Mouse (Mus musculus) G1E (cell line): ENCODE results near the gene Dennd2a. TPM values are rescaled to one million over a fixed set of nuclear protein-coding genes. Genes with fewer than 3 reads are reported as not detected.

Experiments used
- ATAC-seq: 2 replicates; pipeline ENCODE4 v1.8.0; 2016; ENCODE audit warnings: mild to moderate bottlenecking; ENCODE audit not compliant: insufficient number of reproducible peaks, poor library complexity, low FRiP score, severe bottlenecking; ENCODE audit errors: extremely low read depth
- DNase-seq: peaks from one replicate; pipeline ENCODE4 v3.0.0; 2012; ENCODE audit warnings: low spot score
- H3K27me3 ChIP-seq: 2 replicates; pipeline ENCODE4 v1.6.1; 2012; ENCODE audit warnings: mild to moderate bottlenecking, low read length, inconsistent platforms; ENCODE audit not compliant: insufficient read depth
- H3K36me3 ChIP-seq: replicated peaks from 2 replicates; pipeline ENCODE3; 2012; ENCODE audit warnings: mild to moderate bottlenecking, inconsistent platforms
- H3K4me1 ChIP-seq: 2 replicates; pipeline ENCODE4 v1.6.1; 2012; ENCODE audit warnings: low read depth, low read length, inconsistent platforms, mixed read lengths; ENCODE audit not compliant: insufficient read depth
- H3K4me3 ChIP-seq: 2 replicates; pipeline ENCODE4 v1.5.1; 2012; ENCODE audit warnings: low read depth, mild to moderate bottlenecking, inconsistent platforms, low read length, moderate library complexity, mixed read lengths
- H3K9me3 ChIP-seq: replicated peaks from 2 replicates; pipeline ENCODE4 v1.6.1; 2012; ENCODE audit warnings: inconsistent platforms
- CTCF ChIP-seq: IDR thresholded peaks from 2 replicates; pipeline ENCODE4 v1.5.1; 2012; ENCODE audit warnings: low read depth, low read length, inconsistent platforms, mixed read lengths
- GATA1 ChIP-seq: IDR thresholded peaks from 2 replicates; pipeline ENCODE4 v1.6.1; 2012; ENCODE audit warnings: borderline replicate concordance, low read length, inconsistent platforms, mixed read lengths
- GATA2 ChIP-seq: IDR thresholded peaks from 2 replicates; pipeline ENCODE4 v1.6.1; 2012; ENCODE audit warnings: low read depth, low read length, inconsistent platforms, borderline replicate concordance
- POLR2AphosphoS5 ChIP-seq: IDR thresholded peaks from 2 replicates; pipeline ENCODE4 v1.6.1; 2012; ENCODE audit warnings: low read depth, low read length, inconsistent platforms; ENCODE audit not compliant: insufficient replicate concordance
- TAL1 ChIP-seq: conservative IDR thresholded peaks from 2 replicates; pipeline ENCODE4 v1.6.1; 2012; ENCODE audit warnings: low read depth, low read length, inconsistent platforms, mixed read lengths
- polyA plus RNA-seq: library from polyadenylated mRNA; stranded (reverse); fragments of >175 nt; gene quantifications from 2 replicates; pipeline ENCODE4 v1.2.3, GENCODE M21; 2012
- total RNA-seq, 2 experiments: library from RNA; stranded (forward) in 1 of 2; stranded (reverse) in 1 of 2; fragments of 200-1000 nt in 1 of 2; fragments of >200 nt in 1 of 2; fragmentation: Nextera tagmentation in 1 of 2; gene quantifications; 2 replicates each; pipeline ENCODE4 v1.2.3; 2014 to 2017

Dennd2a gene
- total and polyA plus RNA-seq, 3 experiments = 0.38 TPM; not detected in 2

GRCm38 (mm10) chr6:39429007-39429788, 128.5 kb downstream of the Dennd2a start:
- ATAC-seq (no peak), DNase-seq (no peak)
- TF ChIP-seq GATA1 (no peak), POLR2AphosphoS5 (no peak), GATA2 (no peak), TAL1 (no peak; the same call in 1 of the 2 replicates), CTCF (no peak)
- Histone ChIP-seq H3K4me3 (no peak overlapping the region), H3K9me3 (no peaks in the 10 kb centered on the region), H3K4me1 (peaks cover 20% of the 10 kb centered on the region), H3K27me3 (0 out of 2 replicates have a peak, but pooled peaks cover 2% of the 10 kb centered on the region), H3K36me3 (no peaks in the 10 kb centered on the region)

- TF ChIP-seq POLR2AphosphoS5 (no peak), GATA2 (no peak), GATA1 (no peak), TAL1 (no peak), CTCF (no peak)
- Histone ChIP-seq H3K36me3 (no peaks in the 10 kb centered on the region), H3K4me1 (peaks cover 36% of the 10 kb centered on the region), H3K4me3 (no peak overlapping the region), H3K27me3 (0 out of 2 replicates have a peak, but pooled peaks cover 2% of the 10 kb centered on the region), H3K9me3 (no peaks in the 10 kb centered on the region)
- no peak for DNase-seq
- ATAC-seq = no peak
These were observed 130.2 kb downstream of the Dennd2a start for GRCm38 (mm10) chr6:39427276-39428003.

- Histone ChIP-seq H3K4me3 (no peak overlapping the region), H3K9me3 (no peaks in the 10 kb centered on the region), H3K27me3 (no peaks in the 10 kb centered on the region), H3K4me1 (peaks cover 40% of the 10 kb centered on the region), H3K36me3 (no peaks in the 10 kb centered on the region)
- DNase-seq (no peak), ATAC-seq (no peak)
- TF ChIP-seq GATA1 (no peak), POLR2AphosphoS5 (no peak), CTCF (no peak), GATA2 (no peak), TAL1 (no peak)
These were observed 130.9 kb downstream of the Dennd2a start for GRCm38 (mm10) chr6:39426725-39427124.

- TF ChIP-seq GATA2 = no peak
- ATAC-seq = no peak
- H3K36me3 ChIP-seq = no peaks in the 10 kb centered on the region
- H3K9me3 ChIP-seq = no peaks in the 10 kb centered on the region
- no peak overlapping the region for H3K4me3 ChIP-seq
- peaks cover 43% of the 10 kb centered on the region for H3K4me1 ChIP-seq
- no peak for DNase-seq
- no peaks in the 10 kb centered on the region for H3K27me3 ChIP-seq
These were observed 132.5 kb downstream of the Dennd2a start for GRCm38 (mm10) chr6:39425181-39425580.

GRCm38 (mm10) chr6:39423686-39424085, 134.0 kb downstream of the Dennd2a start:
- TF ChIP-seq GATA2 (no peak), POLR2AphosphoS5 (no peak), TAL1 (no peak; the same call in 1 of the 2 replicates), CTCF (no peak), GATA1 (no peak)
- Histone ChIP-seq H3K27me3 (no peaks in the 10 kb centered on the region), H3K4me3 (no peak overlapping the region), H3K36me3 (no peaks in the 10 kb centered on the region), H3K9me3 (no peaks in the 10 kb centered on the region), H3K4me1 (peaks cover 42% of the 10 kb centered on the region)
- DNase-seq = no peak
- ATAC-seq = no peak

GRCm38 (mm10) chr6:39423130-39423551, 134.5 kb downstream of the Dennd2a start:
- H3K4me1 ChIP-seq = peaks cover 42% of the 10 kb centered on the region
- H3K9me3 ChIP-seq = no peaks in the 10 kb centered on the region
- H3K27me3 ChIP-seq = no peaks in the 10 kb centered on the region
- TF ChIP-seq GATA2 (no peak), CTCF (no peak), POLR2AphosphoS5 (no peak), TAL1 (no peak), GATA1 (no peak)
- H3K36me3 ChIP-seq = no peaks in the 10 kb centered on the region
- ATAC-seq = no peak
- H3K4me3 ChIP-seq = no peak overlapping the region
- DNase-seq = no peak
